Mouse (Mus musculus): Measurements from ENCODE around the gene Rasa4.
"Not testable (repeated sequence)": the region's sequence is repeated elsewhere in the genome, so short reads cannot be mapped to it uniquely, and the experiment has no call there.

Gene Rasa4

GRCm38 (mm10) chr5:136109042-136109441, 25.3 kb downstream of the Rasa4 start:
- no peak for DNase-seq (ENCODE audit: low read depth, low spot score)

- DNase-seq (ENCODE audit: low read depth, low spot score), result not testable (repeated sequence)
Observed at GRCm38 (mm10) chr5:136113546-136113945, 29.8 kb downstream of the Rasa4 start.

DNA sequence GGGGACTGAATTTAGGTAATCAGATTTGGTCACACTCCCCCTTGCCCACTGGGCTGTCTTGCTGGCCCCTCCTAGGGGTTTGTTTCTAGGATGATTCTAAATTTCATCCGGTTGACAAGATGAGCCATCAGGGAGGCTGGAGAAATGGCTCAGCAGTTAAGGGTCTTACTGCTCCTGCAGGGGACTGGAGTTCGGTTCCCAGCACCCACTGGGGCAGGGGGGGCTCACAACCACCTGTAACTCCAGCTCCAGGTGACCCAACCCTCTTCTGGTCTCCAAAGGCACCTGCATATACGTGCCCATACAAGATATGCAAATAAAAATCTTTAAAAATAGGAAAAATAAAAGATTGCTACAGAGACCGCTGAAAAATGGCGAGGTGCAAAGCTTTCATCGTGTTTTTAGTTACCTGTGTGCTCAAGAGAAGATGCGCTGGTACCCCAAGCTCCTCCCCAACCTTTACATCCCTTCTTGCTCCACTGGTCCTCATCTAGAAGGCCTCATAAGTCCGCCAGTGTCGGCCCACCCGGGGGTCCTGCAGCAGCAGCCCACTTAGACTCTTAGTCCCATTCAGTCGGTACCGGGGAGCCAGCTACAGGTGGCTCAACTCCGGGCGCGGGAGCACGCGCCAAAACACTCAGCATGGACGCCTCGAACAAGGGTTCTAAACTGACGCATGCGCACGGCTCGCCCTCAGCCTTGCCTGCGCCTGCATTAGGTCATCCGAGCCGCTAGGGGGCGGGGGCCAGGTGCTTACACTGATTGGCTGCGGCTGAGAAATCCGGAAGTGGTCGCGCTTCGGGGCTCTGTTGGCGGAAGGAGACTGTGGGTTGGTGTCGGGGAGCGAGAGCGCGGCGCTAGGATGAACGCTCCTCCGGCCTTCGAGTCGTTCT, 32.4 kb downstream of the Rasa4 start, which contains the start of gene Polr2j:
Polr2j (plus strand) TSS at position 741 of the 893 bp plus-strand sequence.
- peak; percentile 97 for DNase-seq (ENCODE audit: low read depth, low spot score)

GRCm38 (mm10) chr5:136116784-136117112, 33.0 kb downstream of the Rasa4 start:
- no peak for DNase-seq (ENCODE audit: low read depth, low spot score)

- no peak for DNase-seq (ENCODE audit: low read depth, low spot score)
Observed at GRCm38 (mm10) chr5:136122165-136122564, 38.4 kb downstream of the Rasa4 start.

GRCm38 (mm10) chr5:136135571-136136291, 52.0 kb downstream of the Rasa4 start, which contains the start of the genes Lrwd1 and Alkbh4:
TSS of gene Lrwd1 (minus strand) at chr5:136136074.
TSS of gene Alkbh4 (plus strand) at chr5:136136146.
- DNase-seq (ENCODE audit: low read depth, low spot score), result peak; percentile 98

- DNase-seq (ENCODE audit: low read depth, low spot score), result no peak
Observed at GRCm38 (mm10) chr5:136136292-136136990, 52.7 kb downstream of the Rasa4 start.

DNA sequence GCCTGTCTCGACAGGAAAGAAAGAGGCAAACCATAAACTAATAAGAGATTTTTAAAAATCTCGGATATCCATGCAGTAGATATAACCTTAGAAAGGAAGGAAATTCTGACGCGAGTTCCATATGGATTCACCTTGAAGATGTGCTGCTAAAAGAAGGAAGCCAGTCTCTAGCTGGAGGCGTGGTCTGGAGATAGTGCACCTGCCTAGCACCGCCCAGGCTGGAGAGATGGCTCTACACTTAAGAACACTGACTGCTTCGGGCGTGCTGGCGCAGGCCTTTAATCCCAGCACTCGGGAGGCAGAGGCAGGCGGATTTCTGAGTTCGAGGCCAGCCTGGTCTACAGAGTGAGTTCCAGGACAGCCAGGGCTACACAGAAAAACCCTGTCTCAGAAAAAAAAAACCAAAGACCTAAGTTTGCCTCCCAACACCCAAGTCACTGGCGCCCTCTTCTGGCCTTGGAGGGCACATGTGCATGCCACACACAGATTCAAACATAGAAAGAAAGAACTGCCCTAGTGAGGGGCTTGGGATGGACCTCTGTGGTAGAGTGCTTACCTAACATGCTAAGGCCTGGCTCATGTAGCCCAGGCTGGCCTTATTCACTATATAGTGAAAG, 54.0 kb downstream of the Rasa4 start:
- DNase-seq (ENCODE audit: low read depth, low spot score), result peak; percentile 75

DNA sequence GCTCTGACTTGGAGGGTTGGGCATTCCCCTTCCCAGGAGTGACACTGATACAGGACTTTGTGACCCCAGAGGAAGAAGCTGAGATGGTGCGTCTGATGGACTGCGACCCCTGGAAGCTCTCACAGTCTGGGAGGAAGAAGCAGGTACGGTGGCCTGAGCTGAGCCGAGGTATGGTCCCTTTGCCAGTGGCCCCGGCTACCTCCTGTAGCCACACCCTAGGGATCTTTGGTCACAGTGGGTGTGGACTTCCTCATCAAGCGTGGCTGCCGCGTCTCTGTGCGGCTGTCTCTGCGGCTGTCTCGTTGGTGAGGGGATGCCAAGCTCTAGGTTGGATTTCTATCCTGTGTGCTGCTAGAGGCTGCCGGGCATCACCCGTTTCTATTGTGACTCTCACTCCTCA, 55.7 kb downstream of the Rasa4 start:
- DNase-seq (ENCODE audit: low read depth, low spot score), result no peak

- DNase-seq (ENCODE audit: low read depth, low spot score), result no peak
Observed at GRCm38 (mm10) chr5:136140057-136140482, 56.4 kb downstream of the Rasa4 start.

- peak; percentile 32 for DNase-seq (ENCODE audit: low read depth, low spot score)
Observed at GRCm38 (mm10) chr5:136142746-136143145, 59.0 kb downstream of the Rasa4 start.

DNA sequence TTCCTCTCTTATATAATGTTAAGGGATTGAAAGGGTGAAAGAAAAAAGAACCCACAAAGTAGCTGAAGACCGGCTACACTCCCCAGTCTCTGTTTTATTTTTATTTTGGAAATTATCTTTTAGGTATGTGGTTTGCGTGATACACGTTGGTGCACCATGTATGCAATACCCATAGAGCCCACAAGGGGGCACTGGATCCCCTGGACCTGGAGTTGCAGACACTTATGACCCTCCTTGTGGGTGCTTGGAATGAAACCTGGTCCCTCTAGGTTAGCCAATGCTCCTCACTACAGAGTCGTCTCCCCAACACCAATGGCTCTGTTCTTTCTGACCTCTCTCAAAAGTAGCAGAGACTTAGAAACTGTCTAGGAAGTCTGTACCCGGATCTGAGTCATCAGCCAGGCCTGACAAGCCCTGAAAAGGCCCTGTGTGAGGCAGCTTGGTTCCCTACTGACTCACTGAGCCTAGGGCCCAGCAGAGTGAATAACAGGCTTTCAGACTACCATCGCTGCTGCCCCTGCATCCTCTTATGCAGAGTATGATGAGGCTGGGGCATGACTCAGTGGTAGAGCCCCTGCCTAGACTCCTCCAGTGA, 59.5 kb downstream of the Rasa4 start:
- peak; percentile 43 for DNase-seq (ENCODE audit: low read depth, low spot score)

DNA sequence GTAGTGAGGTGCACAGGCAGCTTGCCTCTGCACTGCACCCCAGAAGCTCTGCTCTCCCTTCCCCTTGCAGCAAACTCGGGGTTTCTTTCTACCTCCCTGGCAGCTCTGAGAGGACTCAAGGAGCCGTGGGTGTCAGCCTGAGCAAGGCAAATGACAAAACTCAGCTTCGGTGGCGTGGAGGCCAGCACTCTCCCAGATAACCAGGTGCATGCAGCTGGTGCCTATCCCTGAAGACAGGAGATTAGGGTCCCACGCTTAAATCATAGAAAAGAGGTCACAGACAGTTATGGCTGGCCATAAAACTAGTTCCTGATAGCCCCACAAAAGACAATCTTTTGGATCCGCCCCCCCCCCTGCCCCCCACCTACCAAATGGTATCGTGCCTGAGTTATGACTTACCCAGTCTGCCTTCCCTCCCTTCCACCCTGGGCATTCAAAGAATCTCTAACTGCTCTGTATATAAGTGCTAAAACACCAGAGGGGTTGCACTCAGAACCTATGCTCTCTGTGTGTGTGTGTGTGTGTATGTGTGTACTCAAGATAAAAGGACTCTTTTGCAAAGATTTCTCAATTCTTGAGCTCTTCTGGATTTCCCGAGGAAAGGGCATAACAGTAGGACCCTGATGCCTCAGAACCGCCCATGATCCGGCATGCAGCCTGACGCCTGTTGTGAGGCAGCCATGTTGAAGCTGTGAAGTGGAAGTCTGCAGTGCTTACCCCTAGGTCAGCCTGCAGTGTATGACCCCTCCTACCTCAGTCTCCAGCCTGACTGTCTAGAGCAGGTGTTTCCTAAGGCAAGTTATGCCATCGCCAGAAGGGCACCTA, 61.1 kb downstream of the Rasa4 start:
- DNase-seq (ENCODE audit: low read depth, low spot score), result no peak

DNA sequence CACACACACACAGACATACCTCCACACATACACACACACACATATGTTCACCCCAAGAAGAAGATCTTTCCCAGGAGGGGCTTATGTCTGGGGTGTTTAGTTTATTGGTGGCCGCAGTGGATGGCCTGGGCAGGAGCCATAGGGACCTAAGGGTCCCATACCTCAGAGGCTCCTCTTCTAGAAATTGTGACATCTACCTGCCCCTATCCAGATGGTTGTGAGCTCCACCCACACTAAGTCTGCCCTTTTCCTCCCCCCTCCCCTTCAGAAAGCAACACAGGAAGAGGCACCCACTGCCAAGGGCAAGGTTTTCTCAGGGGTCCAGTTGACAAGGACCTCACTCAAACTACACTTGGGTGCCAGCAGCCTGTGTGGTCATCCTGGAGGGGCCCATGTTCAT, 63.2 kb downstream of the Rasa4 start:
- peak; percentile 78 for DNase-seq (ENCODE audit: low read depth, low spot score)

DNA sequence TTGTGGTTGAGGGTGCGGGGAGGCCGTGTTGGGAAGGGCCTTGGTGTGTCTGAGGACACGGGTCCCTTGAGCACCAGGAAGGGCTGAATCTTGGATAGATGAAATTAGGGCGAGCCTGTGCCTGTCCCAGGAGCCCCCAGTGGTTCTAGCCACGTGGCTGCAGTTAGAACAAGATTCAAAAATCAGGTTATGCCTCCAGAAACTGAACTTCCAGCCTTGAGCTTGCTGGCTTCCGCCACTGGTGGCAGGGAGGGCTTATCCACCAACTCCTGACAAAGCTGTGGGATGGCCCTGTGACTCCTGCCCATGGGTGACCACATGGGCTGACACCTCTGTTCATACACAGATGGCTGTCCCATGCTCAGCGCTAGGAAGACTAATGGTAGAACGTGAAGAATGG, 64.0 kb downstream of the Rasa4 start:
- no peak for DNase-seq (ENCODE audit: low read depth, low spot score)

GRCm38 (mm10) chr5:136149134-136149576, 65.4 kb downstream of the Rasa4 start:
- DNase-seq (ENCODE audit: low read depth, low spot score), result peak; percentile 60

DNA sequence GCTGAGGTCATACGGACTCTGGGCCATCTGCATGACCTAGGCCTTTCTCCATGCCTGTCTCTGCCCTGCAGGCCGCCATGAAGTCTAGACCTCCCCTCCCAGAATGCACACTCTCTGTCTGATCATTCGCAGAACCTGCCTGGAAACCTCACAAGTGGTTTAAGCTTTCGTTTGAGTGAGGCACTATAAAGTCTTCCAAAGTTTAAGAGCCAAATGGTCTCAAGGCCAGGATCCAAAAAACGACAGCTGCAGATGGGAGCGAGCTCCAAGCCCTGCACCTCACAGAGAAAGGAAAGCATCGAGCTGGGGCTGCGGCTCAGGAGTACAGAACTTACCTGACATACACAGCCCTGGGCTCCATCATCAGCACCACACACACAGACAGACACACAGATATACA, 68.6 kb downstream of the Rasa4 start:
- DNase-seq (ENCODE audit: low read depth, low spot score), result no peak

GRCm38 (mm10) chr5:136155399-136155798, 71.7 kb downstream of the Rasa4 start:
- DNase-seq (ENCODE audit: low read depth, low spot score), result peak; percentile 42

DNA sequence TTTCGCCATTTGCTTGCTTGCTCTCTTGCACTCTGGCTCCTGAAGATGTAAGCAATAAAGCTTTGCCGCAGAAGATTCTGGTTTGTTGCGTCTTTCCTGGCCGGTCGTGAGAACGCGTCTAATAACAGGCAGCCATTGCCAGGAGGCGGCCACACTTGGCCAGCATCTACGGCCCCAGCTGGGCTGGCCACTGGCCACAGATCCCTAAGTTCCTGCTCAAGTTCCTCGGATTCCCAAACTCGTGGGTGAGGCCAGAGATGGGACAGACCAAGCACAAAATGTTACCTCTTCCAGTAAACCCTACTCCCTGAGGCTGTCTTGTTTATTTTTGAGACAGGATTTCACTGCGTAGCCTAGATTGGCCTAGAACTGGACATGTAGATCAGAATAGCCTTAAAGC, 76.4 kb downstream of the Rasa4 start:
- not testable (repeated sequence) for DNase-seq (ENCODE audit: low read depth, low spot score)

Measured in CD4-positive helper T cell, adult 2 months (primary cell).